Mouse (Mus musculus) lung, adult 10 weeks (tissue): Measurements from ENCODE around the gene Allc. TPM values are rescaled to one million over a fixed set of nuclear protein-coding genes. Genes with fewer than 3 reads are reported as not detected.

Source experiments
- polyA plus RNA-seq: library from polyadenylated mRNA; stranded (reverse); fragments of 350-450 nt; fragmentation: Illumina TruSeq; extraction: RNeasy Lipid Tissue Mini Kit (QIAGEN cat#74804); gene quantifications from one replicate; pipeline ENCODE4 v1.2.3, GENCODE M21; 2014; ENCODE audit warnings: low read depth, low replicate concordance; ENCODE audit not compliant: insufficient read depth

Gene Allc
- polyA plus RNA-seq: not detected

DNA sequence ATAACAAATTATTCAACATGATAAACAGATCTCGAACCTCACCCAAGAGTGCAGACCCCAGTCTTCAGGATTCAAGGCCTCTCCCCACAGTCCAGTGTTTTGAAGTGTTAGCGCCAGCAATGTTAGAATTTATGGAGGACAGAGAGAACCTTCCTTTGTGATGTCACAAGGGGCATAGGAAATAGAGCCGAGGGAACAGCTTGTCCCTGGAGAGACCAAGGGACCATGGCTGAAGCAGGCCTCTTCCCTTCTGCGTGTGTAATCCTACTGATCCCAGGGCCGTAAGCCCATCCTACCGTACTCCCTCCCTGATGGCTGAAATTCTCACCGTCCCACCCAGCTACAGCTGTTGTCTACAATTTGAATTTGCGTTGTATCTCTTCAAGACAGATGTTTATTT is at the start of gene Allc:
Gene Allc (minus strand): TSS at position 101 of the 400 bp plus-strand sequence.

DNA sequence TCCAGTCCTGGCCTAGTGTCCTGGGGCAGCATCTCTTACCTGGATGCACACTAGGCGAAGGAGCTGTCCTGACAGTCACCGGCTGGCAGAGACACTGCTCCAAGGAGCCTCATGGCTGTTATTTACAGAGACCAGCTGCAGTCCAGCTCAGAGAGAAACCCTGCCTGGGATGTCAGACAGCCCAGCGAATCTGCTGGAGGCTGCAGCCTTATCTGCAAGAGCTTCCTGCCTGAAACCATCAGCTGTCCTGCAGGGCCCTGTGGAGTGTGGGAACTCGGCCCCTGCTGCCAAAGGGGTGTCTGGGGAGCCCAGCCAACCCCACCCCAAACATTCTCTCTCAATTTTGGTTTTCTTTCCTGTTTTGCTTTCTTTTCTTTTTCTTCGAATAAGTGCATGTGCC is 40.9 kb upstream of the Allc start, which contains the start of gene Colec11:
Gene Colec11 (minus strand): TSS at position 183 of the 400 bp plus-strand sequence.

DNA sequence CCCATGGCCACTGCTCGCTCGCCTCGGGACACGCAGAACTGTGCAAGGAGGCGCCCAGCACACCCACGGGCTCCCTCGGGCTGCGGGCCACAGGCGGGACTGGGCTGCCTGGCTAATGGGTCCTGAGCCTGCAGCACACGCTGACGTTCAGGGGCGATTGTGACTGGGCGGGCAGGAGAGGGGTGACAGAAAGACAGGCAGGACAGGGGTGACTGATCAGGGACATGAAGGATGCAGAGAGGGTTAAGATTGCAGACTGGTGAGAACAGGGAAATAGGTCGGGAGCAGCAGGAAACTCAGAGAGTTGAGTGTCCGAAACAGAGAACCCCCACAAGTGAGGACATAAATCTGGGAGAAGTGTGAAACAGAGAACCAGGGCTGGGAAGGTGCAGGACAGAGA is 30.0 kb downstream of the Allc start, which contains the start of gene Dcdc2c:
Gene Dcdc2c (minus strand): TSS at position 101 of the 400 bp plus-strand sequence.

Other genes starting within 250 kb of the Allc start
- not detected for gene Dcdc2c, start 30.1 kb downstream of the Allc start, polyA plus RNA-seq
- 1.2 TPM for gene Colec11, start 40.9 kb upstream of the Allc start, polyA plus RNA-seq
- gene Rps7, start 53.4 kb upstream of the Allc start, polyA plus RNA-seq: 1,297 TPM
- gene Rnaseh1, start 67.1 kb upstream of the Allc start, polyA plus RNA-seq: 15.6 TPM
- 37.8 TPM for gene Adi1, start 92.7 kb upstream of the Allc start, polyA plus RNA-seq
- gene Trappc12, start 167.9 kb upstream of the Allc start, polyA plus RNA-seq: 10.5 TPM
- gene Eipr1, start 169.3 kb upstream of the Allc start, polyA plus RNA-seq: 13.8 TPM